Mouse (Mus musculus) testis, adult 2 months (tissue): ENCODE data around the gene Galk1.

Experiments
- CTCF ChIP-seq: fragments of 200-500 bp; IDR thresholded peaks from 2 replicates; pipeline ENCODE4 v1.5.1; 2012; ENCODE audit warnings: low read depth, mild to moderate bottlenecking, inconsistent platforms, low read length, moderate library complexity; ENCODE audit not compliant: control insufficient read depth, insufficient read depth, insufficient replicate concordance
- POLR2A ChIP-seq: fragments of 200-500 bp; IDR thresholded peaks from 2 replicates; pipeline ENCODE4 v1.6.1; 2012; ENCODE audit warnings: low read depth, mild to moderate bottlenecking, inconsistent platforms, low read length, moderate library complexity; ENCODE audit not compliant: control insufficient read depth

DNA sequence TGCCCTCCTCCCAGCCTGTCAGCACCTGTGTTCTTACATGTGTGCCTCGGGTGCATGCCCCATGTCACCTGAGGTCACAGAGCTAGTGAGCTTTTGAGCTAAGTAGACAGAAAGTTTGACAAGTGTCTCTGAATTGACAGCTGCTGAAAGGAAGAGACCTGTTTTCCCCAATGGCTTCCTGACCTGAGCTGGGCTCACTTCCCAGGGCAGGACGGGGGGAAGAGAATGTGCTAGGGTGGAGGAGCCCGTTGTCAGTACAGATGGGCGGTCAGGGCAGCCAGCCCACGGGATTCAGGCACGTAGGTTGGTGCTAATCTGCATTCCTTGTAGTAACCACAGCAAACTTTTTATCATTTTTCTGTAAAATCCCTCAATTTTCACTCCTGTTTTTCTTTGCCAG, 28.1 kb upstream of the Galk1 start:
- TF ChIP-seq CTCF (no peak), POLR2A (no peak)
